Mouse (Mus musculus) spleen, postnatal 4 days (tissue): ENCODE results near the gene Rcan2.
A peak's percentile ranks its signal among the peaks of the same experiment; 100 is the strongest.

Experiments used
- DNase-seq, 2 experiments: peaks; one replicate each; pipeline ENCODE4 v3.0.0; 2022; ENCODE audit warnings: low spot score in 2 of 2

Rcan2 gene

DNA sequence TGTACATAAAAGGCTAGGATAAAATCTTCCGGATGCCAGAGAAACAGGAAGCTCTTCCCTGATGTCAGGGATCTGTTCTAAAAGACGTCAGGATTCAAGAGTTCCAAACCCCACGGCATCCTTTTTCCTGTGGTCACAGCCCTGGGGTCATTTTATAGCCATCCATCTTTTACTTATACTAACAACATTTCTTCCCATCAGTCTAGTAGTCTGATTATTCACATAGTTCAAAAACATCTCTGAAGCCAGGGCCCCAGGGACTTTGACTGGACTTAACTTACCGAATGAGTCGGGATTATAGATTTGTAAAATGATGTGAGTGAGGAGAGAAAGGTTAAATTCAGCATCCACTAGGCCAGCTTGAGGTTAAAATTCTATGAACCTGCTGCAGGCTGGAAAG lies 215.2 kb downstream of the Rcan2 start:
- DNase-seq: no peak

DNA sequence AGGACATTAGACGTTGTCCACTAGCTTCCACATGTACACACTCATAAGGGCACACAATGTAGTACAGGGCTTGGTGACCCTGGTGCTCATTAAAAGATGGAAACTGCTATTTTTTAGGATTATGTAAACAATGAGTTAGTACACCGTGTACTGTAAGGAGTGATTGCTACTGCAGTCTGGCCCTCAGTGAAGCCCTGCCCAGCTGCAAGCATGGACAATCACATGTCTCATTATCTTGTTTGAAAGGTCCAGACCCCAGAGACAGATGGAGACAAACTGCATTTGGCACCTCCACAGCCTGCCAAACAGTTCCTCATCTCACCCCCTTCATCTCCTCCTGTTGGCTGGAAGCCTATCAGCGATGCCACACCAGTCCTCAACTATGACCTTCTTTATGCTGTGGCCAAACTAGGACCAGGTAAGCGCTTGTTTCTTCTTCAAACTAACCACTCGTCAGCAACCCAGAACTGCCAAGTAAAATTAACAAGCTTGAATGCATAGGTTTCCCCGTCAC lies 219.6 kb downstream of the Rcan2 start:
- no peak for DNase-seq

DNA sequence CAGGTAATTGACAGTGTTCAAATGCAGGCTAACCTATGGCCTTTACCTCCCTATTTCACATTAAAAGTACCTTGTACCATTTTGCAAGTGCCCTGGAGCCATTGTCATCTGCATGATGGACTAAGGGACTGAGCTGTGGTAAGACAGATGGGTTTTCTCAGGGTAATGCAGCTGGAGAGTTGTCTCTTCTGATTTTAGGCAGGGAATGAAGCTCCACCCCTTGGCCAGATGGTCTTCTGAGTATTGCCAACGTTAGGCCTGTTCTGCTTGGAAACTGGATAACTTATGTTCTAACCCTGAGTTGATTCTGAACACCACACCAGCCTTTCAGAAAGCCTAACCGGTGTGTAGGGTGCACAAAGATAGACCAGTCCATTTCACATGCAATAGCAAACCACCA lies 222.7 kb downstream of the Rcan2 start:
- DNase-seq: no peak

DNA sequence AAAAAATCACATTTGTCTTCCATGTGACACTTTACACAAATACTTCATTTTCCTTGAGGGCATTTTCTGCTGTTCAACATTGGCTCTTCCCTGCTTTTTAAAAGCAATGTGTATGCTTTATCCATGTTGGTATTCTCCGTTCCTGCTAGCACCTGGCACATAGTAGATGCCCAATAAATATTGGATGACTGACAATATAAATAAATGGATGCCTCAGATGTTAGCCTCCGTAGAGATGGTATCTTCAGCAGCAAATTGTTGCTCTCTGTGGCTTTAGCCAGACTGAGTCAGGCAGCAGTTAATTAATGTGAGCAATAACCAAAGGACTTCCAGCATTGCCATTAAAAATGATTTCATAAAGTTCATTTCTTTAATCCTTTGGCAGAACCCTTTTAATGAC lies 223.9 kb downstream of the Rcan2 start:
- DNase-seq: no peak

DNA sequence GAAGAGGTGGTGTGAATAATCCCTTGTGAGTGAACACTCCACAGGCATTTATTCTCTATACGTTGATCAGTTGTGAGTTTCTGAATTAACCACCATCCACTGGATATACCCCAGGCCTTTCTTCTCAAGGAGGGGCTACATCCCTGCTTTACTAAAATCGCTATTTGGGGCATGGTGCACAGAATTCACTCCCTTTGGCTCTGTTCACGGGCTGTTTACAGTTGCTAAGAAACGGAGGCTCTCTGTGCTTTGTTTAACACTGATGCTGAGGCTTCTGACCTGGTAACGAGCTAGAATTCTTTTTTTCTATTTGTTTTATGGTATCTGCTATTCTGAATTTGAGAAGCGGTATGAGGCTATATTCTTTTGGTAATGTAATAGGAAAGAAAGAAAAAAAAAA lies 224.8 kb downstream of the Rcan2 start:
- no peak for DNase-seq

DNA sequence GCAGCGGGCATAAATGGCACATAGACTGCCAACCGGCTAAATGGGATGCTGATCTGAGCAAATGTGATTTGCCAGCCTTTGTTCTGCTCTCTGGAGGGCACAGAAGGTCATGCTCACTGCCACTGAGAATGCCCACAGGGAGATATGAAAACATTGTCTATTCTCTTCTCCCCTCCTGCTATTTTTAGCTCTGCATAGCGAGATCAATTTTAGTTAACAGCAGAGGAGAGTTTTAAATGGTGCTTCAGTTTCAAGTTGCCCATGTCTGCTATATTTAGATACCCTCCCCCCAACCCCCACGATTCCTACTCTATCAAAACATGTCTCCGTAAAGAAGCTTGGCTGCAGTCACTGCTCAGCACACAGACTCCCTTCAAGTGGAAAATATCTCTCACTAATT lies 225.2 kb downstream of the Rcan2 start:
- no peak for DNase-seq

DNA sequence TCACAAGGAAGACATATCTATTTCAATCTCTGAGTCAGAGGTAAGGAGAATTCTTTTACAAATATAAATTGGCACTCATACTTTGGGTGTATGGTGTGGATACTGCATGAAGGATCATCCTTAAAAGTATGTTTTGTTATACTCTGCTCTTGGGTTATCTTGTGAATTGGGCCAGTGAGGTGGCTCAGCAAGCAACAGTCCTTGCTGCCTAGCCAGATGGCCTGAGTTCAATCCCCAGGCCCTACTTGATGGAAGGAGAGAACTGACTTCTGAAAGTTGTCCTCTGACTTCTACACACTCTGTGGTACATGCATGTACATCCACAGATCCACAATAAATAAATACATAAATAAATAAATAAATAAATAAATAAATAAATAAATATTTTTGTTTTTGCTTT lies 225.6 kb downstream of the Rcan2 start:
- DNase-seq: no peak

DNA sequence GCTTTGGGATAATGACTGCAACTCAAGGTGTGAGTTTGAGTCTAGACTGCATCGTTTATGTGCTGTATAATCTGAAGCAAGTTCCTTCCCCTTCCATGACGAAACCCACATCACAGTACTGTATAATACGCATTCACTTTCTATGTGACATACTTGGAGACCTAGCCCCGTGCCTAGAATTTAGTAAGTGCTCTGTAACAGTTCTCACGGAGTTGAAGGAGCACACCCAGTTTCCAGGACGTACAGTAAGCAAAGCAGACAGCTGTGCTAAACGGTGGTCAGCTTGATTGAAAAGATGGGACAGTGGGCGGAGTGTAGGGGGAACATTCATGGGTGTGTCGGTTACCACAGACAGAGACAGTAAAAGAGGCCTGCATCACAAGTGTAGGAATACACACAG lies 226.2 kb downstream of the Rcan2 start:
- no peak for DNase-seq

DNA sequence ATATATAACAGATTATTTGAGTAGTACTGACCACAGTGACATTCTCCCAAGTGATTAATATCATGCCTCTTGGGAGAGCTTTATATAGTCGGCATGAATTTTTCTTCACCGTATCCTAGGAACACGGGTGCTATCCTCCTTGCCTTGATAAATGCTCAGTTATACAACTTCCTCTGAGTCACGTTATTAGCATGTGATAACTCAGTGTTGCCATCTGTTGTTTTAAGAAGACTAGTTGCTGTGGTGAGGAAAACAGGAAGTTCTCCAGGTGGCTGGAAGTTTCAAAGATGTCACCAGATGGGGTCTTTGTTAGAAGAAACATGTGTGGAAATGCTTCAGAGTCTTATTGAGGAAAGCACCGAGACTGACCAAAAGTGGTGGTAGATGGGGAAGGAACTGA lies 228.5 kb downstream of the Rcan2 start:
- no peak for DNase-seq

DNA sequence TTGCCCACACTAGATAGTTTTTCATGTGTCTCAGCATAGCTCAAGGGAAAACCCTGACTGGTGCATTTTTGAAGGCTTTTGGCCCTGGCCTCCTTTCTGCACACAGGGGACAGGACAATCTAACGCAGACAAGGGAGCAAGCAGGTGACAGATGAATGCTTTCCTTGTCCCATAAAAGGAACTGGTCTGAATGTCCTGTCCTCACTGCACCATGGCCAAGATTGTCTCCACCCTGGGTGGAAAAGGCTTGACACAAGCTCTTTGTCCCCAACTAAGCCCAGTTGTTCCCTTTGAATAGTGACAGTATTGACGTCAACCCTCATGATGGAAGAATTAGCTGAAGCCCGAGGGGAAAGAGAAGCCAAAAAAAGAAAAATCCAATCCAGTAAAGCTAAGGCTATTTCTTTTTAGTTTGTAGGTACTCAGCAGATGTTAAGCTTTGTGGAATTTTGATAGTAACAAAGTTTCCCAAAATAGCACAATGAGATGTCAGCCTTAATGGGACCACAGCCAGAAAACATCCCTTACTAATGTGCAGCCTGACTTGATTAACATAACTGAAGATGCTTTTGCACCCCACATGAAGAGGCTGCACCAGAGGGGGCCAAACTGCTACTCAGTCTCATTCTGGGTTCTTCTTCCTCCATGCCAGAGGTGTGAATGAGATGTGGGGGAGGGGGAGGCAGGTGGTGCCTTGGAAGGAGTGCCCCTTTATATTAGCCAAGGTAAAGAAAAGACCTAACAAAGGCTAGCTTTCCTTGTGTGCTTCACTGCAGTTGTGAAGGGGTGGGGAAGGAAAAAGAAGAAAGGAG lies 229.8 kb downstream of the Rcan2 start:
- no peak for DNase-seq

DNA sequence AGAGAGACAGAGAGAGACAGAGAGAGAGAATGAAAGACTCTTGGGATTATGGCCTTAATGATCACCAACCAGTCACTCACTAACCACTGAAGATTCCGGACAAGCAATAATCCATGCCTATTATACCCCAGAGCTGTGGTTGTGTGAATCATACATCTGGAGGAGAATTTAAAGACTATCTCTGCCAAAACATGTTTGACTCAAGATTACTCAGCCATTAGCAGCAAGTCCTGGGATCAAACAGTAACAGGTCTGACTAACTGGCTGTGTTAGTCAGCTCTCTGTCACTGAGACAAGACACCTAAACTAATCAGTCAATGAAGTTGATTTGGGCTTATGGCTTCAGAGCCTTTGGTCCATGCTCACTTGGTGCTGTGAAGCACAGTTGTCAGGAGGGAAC lies 233.9 kb downstream of the Rcan2 start:
- DNase-seq: no peak

DNA sequence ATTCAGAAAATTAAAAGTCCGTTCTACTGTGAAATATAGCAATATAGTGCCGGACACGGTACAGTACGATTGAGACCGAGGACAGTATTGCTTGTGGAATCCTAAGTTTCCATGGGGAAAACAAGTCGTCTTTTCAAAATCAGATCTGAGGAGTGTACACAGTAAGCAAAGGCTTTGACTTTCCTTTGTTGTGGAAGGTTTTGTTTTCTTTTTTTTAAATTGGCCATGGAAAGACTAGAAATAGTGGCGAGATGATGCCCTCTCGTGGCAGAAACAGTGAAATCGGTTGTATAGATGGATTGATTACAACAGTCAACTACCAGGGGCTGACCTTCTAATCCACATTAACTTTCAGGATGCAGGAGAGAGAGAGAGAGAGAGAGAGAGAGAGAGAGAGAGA lies 237.5 kb downstream of the Rcan2 start:
- no peak for DNase-seq

DNA sequence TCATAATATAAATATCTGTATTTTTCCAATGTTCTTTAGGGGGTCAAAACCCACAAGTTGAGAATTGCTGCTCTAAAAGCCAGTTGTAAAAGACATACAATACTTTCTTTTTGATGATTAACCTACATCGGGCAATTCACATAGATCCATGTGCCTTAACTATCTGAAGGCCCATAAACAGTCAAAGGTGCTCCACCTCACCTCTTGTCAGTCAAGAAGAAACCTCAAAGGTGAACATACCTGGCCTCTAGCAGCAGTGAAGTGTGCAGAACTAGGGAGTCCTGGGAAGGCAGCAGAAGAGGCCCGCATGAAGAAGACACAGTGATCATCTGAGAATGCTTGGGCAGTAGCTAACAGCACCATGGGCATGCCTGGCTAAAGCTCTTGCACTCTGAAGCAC lies 239.3 kb downstream of the Rcan2 start:
- DNase-seq: no peak

DNA sequence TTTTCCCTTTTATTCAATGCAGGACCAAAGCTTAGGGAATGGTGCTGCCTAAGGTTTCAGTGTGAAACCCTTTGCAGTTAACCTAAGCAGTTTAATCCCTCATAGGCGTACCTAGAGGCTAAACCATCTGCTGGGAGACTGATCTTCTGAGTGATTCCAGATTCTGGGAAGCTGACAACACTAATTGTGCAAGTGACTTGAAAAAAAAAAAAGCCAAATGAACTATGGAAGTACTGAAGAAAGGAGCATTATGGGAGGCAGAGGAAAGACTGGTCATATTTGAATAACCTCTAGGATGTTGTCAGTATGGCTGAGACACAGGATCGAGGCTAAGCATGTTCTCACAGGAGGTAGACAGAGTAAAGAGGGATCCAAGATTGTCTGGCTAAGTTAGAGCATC lies 241.2 kb downstream of the Rcan2 start:
- DNase-seq: no peak

DNA sequence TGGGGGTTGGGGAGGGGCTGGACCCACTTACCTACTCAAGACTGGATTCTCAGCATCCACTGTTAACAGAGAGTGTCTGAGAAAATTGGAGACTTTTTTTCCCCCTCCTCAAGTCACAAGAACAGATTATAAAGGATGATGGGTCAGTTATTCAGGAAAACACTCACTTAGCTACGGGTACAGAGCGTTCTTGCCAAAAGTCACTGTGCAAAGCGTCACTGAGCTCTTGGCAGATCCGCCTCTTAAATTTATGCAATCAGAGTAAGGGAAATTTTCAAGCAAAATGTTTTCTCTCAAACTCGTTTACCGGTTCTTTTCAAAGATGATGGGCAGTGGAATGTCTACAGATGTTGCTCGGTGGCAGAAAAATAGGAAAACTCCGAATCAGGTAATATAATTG lies 241.7 kb downstream of the Rcan2 start:
- no peak for DNase-seq

DNA sequence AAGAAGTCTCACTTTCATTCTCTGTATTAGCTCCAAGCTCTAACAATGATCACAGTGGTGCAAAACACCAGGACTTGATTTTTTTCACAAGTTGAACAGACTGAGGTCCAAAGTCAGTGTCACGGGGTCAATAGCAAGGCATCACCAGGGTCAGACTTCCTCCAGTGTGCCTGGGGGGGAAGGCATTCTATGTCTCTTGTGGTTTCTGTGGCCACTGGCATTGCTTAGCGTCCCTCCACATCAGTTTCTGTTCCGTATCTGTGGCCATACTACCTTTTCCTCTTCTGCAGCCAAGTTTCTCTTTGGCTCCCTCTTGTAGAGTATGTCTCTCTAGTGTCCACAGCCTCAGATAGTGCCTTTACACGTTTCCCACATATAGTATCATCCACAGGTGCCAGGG lies 252.3 kb downstream of the Rcan2 start:
- peak in 1 of 2 experiments; percentile 19 for DNase-seq

DNA sequence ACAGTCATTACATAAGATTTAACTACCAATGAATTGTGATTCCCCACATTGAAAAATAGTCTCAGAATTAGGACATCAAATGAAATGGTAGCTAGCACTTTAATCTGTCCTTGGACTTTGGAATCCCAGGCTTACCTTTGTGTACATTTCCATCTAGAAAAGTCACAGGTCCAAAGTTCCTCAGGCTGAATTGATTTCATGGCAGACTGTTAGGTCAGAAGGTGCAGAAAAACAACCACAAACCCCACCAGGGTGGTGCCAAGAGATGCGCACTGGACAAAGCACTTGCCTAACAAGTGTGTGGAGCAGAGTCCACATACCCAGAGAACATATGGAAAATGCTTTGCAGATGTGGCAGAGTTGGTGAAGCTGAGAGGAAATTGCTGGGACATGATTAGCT lies 256.0 kb downstream of the Rcan2 start:
- no peak for DNase-seq

DNA sequence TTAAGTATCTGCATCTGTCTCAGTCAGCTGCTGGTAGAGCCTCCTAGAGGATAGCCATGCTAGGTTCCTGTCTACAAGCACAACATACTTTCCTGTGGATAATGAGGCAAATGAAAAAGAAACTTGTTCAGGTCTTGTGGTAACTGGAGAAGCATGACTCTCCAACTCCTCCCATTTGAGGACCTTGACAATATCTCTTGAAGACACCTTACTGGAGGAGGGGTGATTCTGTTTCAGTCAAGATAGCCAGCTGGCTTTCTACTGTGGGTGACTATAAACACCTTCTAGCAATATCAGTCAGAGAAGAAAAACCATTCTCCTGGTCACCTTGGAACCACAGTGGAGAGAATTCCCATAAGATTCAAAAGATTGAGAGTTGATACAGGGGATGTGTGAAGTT lies 257.0 kb downstream of the Rcan2 start:
- no peak for DNase-seq

DNA sequence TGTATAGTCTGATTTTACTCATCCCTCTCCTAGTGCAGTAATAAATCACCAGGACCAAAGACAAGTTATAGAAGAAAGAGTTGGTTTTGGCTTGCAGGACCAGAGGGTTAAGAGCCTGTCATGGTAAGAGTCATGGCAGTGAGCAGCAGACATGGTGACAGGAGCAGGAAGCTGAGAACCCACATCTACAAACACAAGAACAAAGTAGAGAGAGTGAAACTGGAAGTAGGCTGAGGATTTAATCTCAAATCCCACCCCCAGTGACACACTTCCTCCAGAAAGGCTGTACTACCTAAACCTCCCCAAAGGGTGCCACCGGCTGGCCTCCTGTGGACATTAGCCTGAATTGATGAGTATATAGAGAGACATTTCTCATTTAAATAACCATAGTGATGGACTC lies 259.6 kb downstream of the Rcan2 start:
- DNase-seq: no peak

DNA sequence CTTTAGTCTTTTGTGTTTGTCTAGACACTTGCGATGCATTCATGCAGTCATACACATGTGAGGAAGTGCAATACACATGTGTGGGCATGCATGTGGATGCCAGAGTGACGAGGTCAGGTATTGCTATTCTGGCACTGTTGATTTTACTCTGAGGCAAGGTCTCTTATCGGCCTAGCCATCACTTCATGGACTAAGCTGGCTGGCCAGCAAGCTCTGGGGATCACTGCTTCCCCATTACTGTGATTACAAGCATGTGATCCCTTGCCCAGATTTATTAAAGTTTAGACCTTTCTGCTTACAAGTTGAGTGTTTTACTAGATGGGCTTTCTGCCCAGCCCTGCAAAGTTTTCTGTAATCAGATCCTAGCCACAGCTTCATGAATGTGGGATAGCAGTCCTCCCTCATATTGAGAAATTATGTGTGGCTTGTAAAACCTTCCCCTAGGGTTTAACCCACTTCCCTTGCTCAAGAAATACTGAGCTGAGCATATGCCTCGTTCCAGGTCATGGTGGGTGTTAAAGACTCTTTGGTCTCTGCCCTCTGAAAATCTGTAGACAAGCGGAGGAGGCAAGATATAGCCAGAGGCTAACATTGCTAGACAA lies 260.2 kb downstream of the Rcan2 start:
- DNase-seq: no peak

DNA sequence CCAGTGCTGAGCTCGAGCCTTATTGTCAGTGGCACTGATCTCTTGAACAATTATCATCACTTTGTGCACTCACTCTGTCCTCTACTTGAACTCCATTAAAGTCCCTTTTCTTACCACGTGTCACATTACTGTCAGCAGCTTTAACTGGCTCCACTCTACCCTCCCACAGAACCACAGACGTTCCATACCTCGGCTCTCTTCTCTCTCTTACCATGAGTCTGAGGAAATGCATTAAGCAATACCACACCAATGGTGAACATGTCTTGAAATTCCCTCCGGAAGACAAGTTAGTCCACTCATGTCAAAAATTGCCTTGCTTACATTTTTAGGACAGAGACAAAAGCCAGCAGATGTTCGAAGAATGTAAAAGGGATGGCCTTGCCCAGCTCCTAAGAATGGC lies 267.7 kb downstream of the Rcan2 start:
- DNase-seq: no peak

DNA sequence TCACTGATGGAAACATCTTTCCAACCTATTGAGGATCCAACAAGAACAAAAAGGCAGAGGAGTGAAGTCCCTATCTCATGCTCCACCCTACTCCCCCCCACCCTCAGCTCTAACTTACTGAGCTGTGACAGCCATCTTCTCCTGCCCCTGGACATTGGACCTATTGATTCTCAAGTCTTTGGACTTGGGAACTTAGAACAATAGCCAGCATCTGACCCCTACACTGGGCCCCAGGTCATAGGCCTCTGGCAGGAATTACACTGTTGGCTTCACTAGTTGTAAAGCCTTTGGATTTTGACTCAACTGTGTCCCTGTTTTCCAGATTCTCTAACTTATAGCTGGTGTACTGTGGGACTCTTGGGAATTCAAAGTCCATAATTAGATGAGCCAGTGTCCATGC lies 270.5 kb downstream of the Rcan2 start:
- no peak for DNase-seq

DNA sequence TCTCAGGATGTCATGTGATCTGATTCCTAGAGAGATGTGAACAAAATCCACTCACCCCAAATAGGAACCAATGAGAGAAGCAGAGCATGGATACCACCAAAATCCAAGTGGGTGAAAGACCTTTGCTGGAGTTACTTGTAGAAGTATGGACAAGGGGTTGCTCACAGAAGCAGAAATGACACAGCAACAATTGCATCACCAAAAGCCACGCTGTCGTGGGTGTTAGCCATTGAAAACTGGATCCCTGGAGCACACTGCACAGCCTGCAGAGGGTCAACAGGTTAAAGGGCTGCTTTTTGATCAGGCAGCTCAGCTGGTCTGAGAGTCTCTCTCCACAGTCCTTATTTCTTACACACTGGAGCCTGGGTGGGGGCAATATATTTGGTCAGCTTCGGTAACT lies 274.4 kb downstream of the Rcan2 start:
- DNase-seq: no peak
